Mouse (Mus musculus): ENCODE measurements around the gene Cenps. TPM values are rescaled to one million over a fixed set of nuclear protein-coding genes. Genes with fewer than 3 reads are reported as not detected.

Gene Cenps
- polyA plus RNA-seq, 1 experiment from 2014 or later: 25.3 TPM

GRCm38 (mm10) chr4:149085381-149085780, 52.0 kb downstream of the Cenps start:
- WGBS: 73% methylated on average over 5 of the region's 5 CpGs
- TF ChIP-seq CTCF (IDR thresholded peaks at IDR 0.05; ENCODE audit: low read depth): no peak

DNA sequence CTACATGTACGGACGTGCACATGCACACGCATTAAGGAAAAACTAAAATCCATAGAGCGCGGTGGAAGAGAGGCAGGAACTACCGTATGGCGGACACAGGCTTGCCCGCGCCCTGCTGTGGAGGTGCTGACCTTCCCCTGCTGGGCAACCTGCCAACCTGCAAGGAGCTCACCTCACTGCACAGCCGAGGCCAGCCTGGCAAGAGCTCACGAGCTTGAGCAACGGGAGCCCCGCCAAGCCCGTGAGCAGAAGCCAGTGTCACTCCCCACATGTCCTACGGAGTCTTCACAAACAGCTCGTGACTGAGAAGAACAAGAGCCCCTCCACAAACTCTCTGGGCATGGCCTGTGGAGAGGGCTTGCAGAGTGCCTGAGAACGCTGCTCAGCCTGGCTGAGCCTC, 55.9 kb downstream of the Cenps start:
- peak; percentile 12; the same call in 1 of the 2 replicates for TF ChIP-seq CTCF (IDR thresholded peaks at IDR 0.05; ENCODE audit: low read depth)
- Histone ChIP-seq H3K4me3 (replicated peaks; ENCODE audit: low read depth, low read length) (no peak overlapping the region), H3K27me3 (ENCODE audit: insufficient read depth, low read length) (no peaks in the 10 kb centered on the region), H3K4me1 (replicated peaks; ENCODE audit: insufficient read depth, low read length) (peaks cover 4% of the 10 kb centered on the region; the same call in 1 of the 2 replicates), H3K9ac (ENCODE audit: low read depth, low read length) (no peak overlapping the region), H3K36me3 (ENCODE audit: insufficient read depth, low read length) (no peaks in the 10 kb centered on the region), H3K4me2 (ENCODE audit: low read length) (no peak overlapping the region), H3K9me3 (replicated peaks; ENCODE audit: low read length) (no peaks in the 10 kb centered on the region), H3K27ac (0 out of 2 replicates have a peak overlapping the region, but pooled peaks have one; percentile 2)
- WGBS: 47% methylated on average over 17 of the region's 17 CpGs
- ATAC-seq (replicated peaks; ENCODE audit: low FRiP score, low read depth) (peak; percentile 78), DNase-seq (ENCODE audit: low spot score) (no peak)

More at GRCm38 (mm10) chr4:149085381-149085780, 52.0 kb downstream of the Cenps start:
- H3K27me3 ChIP-seq (ENCODE audit: insufficient read depth, low read length): no peaks in the 10 kb centered on the region
- ATAC-seq (replicated peaks; ENCODE audit: low FRiP score, low read depth) (no peak), DNase-seq (ENCODE audit: low spot score) (no peak)
- H3K36me3 ChIP-seq (ENCODE audit: insufficient read depth, low read length): no peaks in the 10 kb centered on the region
- no peaks in the 10 kb centered on the region for H3K9me3 ChIP-seq (replicated peaks; ENCODE audit: low read length)
- H3K4me3 ChIP-seq (replicated peaks; ENCODE audit: low read depth, low read length): no peak overlapping the region
- peak overlapping the region; percentile 28; the same call in 1 of the 2 replicates for H3K27ac ChIP-seq
- 0 out of 2 replicates have a peak, but pooled peaks cover 4% of the 10 kb centered on the region for H3K4me1 ChIP-seq (replicated peaks; ENCODE audit: insufficient read depth, low read length)
- no peak overlapping the region for H3K4me2 ChIP-seq (ENCODE audit: low read length)
- no peak overlapping the region for H3K9ac ChIP-seq (ENCODE audit: low read depth, low read length)

DNA sequence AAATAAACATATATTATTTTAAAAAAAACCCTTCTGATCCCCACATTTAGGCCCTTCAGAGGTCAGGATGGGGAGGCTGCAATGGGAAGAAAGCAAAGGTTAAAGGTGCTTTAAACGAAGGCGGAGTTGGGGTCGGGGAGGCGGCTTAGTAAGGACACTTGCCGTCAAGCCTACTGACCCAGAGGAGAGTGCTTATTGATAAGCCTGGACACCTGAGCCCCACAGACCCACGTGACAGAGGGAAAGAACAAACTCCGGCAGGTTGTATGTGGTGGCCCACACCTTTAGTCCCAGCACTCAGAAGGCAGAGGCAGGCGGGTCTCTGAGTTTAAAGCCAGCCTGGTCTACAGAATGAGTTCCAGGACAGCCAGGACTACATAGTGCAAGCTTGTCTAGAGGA, 57.3 kb downstream of the Cenps start:
- 88% methylated on average over 8 of the region's 8 CpGs for WGBS
- ATAC-seq (replicated peaks; ENCODE audit: low FRiP score, low read depth) (no peak), DNase-seq (ENCODE audit: low spot score) (no peak)
- Histone ChIP-seq H3K36me3 (ENCODE audit: insufficient read depth, low read length) (peaks cover 5% of the 10 kb centered on the region; the same call in 1 of the 2 replicates), H3K9ac (ENCODE audit: low read depth, low read length) (no peak overlapping the region), H3K4me2 (ENCODE audit: low read length) (no peak overlapping the region), H3K4me1 (replicated peaks; ENCODE audit: insufficient read depth, low read length) (peaks cover 4% of the 10 kb centered on the region; the same call in 1 of the 2 replicates), H3K4me3 (replicated peaks; ENCODE audit: low read depth, low read length) (no peak overlapping the region), H3K27me3 (ENCODE audit: insufficient read depth, low read length) (no peaks in the 10 kb centered on the region), H3K9me3 (replicated peaks; ENCODE audit: low read length) (no peaks in the 10 kb centered on the region), H3K27ac (no peak overlapping the region)
- TF ChIP-seq CTCF (IDR thresholded peaks at IDR 0.05; ENCODE audit: low read depth): no peak

GRCm38 (mm10) chr4:149079629-149080028, 57.8 kb downstream of the Cenps start:
- Histone ChIP-seq H3K36me3 (ENCODE audit: insufficient read depth, low read length) (peaks cover 9% of the 10 kb centered on the region; the same call in 1 of the 2 replicates), H3K4me1 (replicated peaks; ENCODE audit: insufficient read depth, low read length) (peaks cover 4% of the 10 kb centered on the region; the same call in 1 of the 2 replicates), H3K27ac (no peak overlapping the region), H3K4me2 (ENCODE audit: low read length) (no peak overlapping the region), H3K9ac (ENCODE audit: low read depth, low read length) (no peak overlapping the region), H3K4me3 (replicated peaks; ENCODE audit: low read depth, low read length) (no peak overlapping the region), H3K9me3 (replicated peaks; ENCODE audit: low read length) (no peaks in the 10 kb centered on the region), H3K27me3 (ENCODE audit: insufficient read depth, low read length) (no peaks in the 10 kb centered on the region)
- DNase-seq (ENCODE audit: low spot score): no peak
- no peak for TF ChIP-seq CTCF (IDR thresholded peaks at IDR 0.05; ENCODE audit: low read depth)
- 66% methylated on average over 6 of the region's 6 CpGs for WGBS
- no peak for ATAC-seq (replicated peaks; ENCODE audit: low FRiP score, low read depth)

DNA sequence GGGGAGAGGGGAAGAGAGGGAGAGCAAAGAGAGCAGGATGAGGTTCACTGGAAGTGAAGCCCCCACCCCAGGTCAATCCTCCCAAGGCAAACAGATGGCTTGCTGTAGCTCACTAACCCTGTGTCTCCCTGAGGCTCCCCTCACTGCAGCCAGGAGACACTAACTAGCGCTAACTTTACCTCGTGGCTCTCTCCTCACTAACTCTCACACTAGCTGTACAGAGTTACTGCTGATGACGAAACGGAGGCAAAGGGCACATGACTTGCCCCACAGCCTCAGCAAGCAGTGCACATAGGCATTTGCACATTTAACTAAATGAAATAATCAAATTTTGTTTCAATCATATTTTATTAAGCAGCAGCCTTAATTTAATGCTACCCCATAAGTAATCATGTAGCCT, 59.2 kb downstream of the Cenps start:
- H3K27ac ChIP-seq: no peak overlapping the region
- peaks cover 4% of the 10 kb centered on the region; the same call in 1 of the 2 replicates for H3K4me1 ChIP-seq (replicated peaks; ENCODE audit: insufficient read depth, low read length)
- no peak overlapping the region for H3K9ac ChIP-seq (ENCODE audit: low read depth, low read length)
- ATAC-seq (replicated peaks; ENCODE audit: low FRiP score, low read depth) (no peak), DNase-seq (ENCODE audit: low spot score) (no peak)
- no peak overlapping the region for H3K4me2 ChIP-seq (ENCODE audit: low read length)
- no peak overlapping the region for H3K4me3 ChIP-seq (replicated peaks; ENCODE audit: low read depth, low read length)
- H3K9me3 ChIP-seq (replicated peaks; ENCODE audit: low read length): no peaks in the 10 kb centered on the region
- peaks cover 10% of the 10 kb centered on the region; the same call in 1 of the 2 replicates for H3K36me3 ChIP-seq (ENCODE audit: insufficient read depth, low read length)
- TF ChIP-seq CTCF (IDR thresholded peaks at IDR 0.05; ENCODE audit: low read depth): no peak
- WGBS: 48% methylated on average over 4 of the region's 4 CpGs
- no peaks in the 10 kb centered on the region for H3K27me3 ChIP-seq (ENCODE audit: insufficient read depth, low read length)

Other genes starting within 250 kb of the Cenps start
- 55.6 and 61.6 TPM in 2 replicates for gene Pex14, start 37.8 kb downstream of the Cenps start, polyA plus RNA-seq (2015; fragmentation: Nextera tagmentation; extraction: Ambion mirVana)
- 30.3 and 32.9 TPM in 2 replicates for gene Dffa, start 33.5 kb downstream of the Cenps start, polyA plus RNA-seq (2015; fragmentation: Nextera tagmentation; extraction: Ambion mirVana)
- 0.18 TPM in 1 of 2 replicates, not detected in the other for gene Cort, start 10.9 kb downstream of the Cenps start, polyA plus RNA-seq (2015; fragmentation: Nextera tagmentation; extraction: Ambion mirVana)
- 95.4 and 101 TPM in 2 replicates for gene Pgd, start 29.1 kb upstream of the Cenps start, polyA plus RNA-seq (2015; fragmentation: Nextera tagmentation; extraction: Ambion mirVana)
- 19.8 and 19.9 TPM in 2 replicates for gene Kif1b, start 170.1 kb upstream of the Cenps start, polyA plus RNA-seq (2015; fragmentation: Nextera tagmentation; extraction: Ambion mirVana)